Mouse (Mus musculus) left cerebral cortex, postnatal 10 days (tissue): ENCODE measurements around the gene Mapk6. TPM values are rescaled to one million over a fixed set of nuclear protein-coding genes. Genes with fewer than 3 reads are reported as not detected.
"Not testable (repeated sequence)": the region's sequence is repeated elsewhere in the genome, so short reads cannot be mapped to it uniquely, and the experiment has no call there.

Source experiments
- DNase-seq, 2 experiments: peaks; one replicate each; pipeline ENCODE4 v3.0.0; 2021 to 2022; ENCODE audit warnings: low spot score in 2 of 2, mixed read lengths in 1 of 2; ENCODE audit errors: extremely low spot score in 1 of 2
- intact Hi-C: fragments of 180-260 bp; cut with DNase I; formaldehyde crosslinking; loops from one replicate; pipeline ENCODE4 v1.15.1; 2025
- total RNA-seq, 2 experiments: library from RNA; stranded (reverse); gene quantifications; 2 replicates each; pipeline ENCODE4 v1.2.3; 2021

The Mapk6 gene
- 10 to 100 TPM; 86.7 to 89.3 TPM for total RNA-seq

DNA sequence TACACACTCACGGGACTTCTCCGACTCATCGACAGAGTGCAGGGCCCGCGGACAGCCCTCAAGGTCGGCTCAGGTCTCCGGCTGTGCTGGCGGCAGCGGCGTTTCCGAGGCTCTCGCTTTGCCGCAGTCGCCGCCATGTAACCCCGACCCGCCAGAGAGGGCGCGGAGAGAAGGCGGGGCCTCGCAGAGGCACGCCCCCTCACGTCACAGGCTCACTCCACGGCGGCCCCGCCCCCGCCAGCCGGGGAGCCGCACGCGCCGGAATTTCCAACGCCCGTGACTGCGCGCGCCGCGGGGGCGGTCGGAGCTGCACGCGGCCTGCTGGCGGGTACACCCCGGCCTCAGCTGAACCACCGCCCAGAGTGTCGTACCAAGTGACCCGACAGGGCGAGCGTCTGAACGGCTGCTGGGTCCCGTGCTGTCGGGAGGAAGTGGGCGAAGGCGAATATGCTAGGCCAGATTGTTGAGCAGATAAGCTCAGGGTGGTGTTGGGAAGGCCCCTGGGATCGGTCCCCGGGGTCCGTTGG is at the start of gene Mapk6:
Gene Mapk6, minus strand, starts transcription at position 154 of the 527 bp plus-strand sequence.
- peak; percentile 93 to 98 for DNase-seq
- intact Hi-C loops, result no loop called here

GRCm38 (mm10) chr9:75455684-75456083 is 45.9 kb upstream of the Mapk6 start:
- intact Hi-C loops, result no loop called here
- no peak for DNase-seq

DNA sequence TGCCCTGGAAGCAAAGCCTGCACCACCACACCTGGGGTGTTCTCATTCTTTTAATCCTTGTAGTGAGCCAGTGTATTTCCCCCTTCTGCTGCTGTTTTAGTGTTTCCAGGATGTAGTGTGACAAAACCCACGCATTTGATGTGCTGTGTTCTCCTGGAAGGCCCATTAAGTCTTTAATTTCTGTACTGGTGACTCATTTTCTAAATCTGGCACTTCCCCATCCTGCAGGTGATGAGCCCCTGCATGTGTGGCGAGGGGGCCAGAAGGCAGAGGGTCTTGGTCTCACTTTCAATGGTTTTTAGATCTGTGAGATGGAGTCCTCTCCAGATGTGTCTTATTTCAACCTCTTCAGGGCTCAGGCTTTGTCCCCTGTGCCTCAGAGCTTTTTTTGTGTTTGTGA is 44.2 kb upstream of the Mapk6 start:
- no peak for DNase-seq
- intact Hi-C loops, result loop anchor here (5.0 kb wide), 1 partner anchor 133 kb away; no protein-coding TSS in a partner anchor

- DNase-seq, result no peak
- intact Hi-C loops, result loop anchor here (10.0 kb wide), 1 partner anchor 163 kb away; no protein-coding TSS in a partner anchor
These were observed 38.2 kb upstream of the Mapk6 start for GRCm38 (mm10) chr9:75448021-75448420.

GRCm38 (mm10) chr9:75446574-75446973 is 36.8 kb upstream of the Mapk6 start:
- not testable (repeated sequence) for DNase-seq
- intact Hi-C loops, result loop anchor here (10.0 kb wide), 1 partner anchor 162 kb away; no protein-coding TSS in a partner anchor

DNA sequence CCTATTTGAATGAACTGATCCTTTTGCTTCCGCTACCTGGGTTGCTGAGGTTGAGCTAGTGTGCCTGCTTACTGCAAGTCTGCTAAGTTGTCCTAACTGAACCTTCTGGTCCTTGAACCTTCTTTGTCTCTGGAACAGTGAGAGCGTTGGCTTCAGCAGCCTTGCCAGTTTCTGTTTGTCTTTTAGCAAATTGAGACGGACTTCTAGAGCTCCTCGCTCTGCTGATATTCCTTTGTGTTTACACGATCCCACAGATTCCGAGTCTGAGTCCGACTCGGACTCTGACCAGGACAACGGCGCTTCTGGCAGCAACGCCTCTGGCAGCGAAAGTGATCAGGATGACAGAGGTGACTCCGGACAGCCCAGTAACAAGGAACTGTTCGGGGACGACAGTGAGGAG is 35.2 kb upstream of the Mapk6 start:
- DNase-seq, result no peak
- intact Hi-C loops, result loop anchor here (10.0 kb wide), 1 partner anchor 160 kb away; no protein-coding TSS in a partner anchor

DNA sequence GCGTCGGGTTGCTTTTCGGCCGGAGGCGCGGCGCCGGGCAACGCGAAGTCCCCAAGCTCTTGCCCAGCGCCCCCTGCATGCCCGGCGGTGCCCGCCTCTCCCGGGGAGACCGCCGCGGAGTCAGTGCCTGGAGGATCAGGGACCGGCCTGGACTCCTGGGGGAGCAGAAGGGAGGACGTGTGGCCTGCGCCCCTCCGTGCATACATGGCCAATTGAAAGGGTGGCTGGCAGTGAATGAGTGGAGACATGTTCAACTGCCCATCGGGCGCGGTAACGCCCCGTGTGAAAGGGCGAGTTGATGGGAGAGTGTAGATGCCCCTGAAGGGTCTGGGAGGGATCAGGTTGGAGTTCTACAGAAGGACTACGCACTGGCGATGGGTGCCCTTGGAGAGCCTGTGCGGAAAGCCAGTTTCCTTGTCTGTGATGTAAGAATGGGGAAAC is 31.9 kb upstream of the Mapk6 start:
- intact Hi-C loops, result loop anchor here (10.0 kb wide), 1 partner anchor 157 kb away; no protein-coding TSS in a partner anchor
- no peak for DNase-seq

DNA sequence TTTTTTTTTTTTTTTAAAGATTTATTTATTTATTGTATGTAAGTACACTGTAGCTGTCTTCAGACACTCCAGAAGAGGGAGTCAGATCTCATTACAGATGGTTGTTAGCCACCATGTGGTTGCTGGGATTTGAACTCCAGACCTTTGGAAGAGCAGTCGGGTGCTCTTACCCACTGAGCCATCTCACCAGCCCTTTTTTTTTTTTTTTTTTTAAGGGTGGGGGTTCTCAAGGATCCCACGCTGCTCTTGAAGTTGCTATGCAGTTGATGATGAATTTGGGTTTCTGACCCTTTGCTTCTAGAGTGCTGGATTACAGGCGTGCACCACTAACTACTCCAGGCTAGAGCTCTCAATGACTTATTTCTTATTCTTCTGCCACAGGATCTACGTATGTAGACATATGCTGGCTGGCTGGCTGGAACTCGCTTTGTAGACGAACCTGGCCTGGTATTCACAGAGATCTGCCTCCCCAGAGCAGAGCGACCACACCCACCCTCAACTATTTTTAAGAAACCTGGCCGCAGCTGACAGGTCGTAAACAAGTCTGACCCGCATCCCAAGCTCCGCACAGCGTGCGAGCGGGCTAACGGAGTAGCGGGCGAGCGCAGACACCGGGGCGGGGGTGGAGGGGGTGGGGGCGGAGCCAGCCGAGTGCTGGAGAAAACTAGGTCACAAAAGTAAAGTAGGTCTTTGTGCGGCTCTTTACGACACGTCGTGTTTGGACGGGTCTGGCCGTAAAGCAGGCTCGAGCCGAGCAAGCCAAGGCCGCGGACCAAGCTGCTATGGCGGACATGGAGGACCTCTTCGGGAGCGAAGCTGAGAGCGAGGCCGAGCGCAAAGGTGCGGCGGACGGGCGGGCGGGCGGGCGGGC is 31.2 kb upstream of the Mapk6 start, which contains the start of gene Leo1:
Gene Leo1, plus strand, starts transcription at position 729 of the 871 bp plus-strand sequence.
- intact Hi-C loops, result loop anchor here (10.0 kb wide), 1 partner anchor 156 kb away; no protein-coding TSS in a partner anchor
- peak; percentile 90 to 92 for DNase-seq

DNA sequence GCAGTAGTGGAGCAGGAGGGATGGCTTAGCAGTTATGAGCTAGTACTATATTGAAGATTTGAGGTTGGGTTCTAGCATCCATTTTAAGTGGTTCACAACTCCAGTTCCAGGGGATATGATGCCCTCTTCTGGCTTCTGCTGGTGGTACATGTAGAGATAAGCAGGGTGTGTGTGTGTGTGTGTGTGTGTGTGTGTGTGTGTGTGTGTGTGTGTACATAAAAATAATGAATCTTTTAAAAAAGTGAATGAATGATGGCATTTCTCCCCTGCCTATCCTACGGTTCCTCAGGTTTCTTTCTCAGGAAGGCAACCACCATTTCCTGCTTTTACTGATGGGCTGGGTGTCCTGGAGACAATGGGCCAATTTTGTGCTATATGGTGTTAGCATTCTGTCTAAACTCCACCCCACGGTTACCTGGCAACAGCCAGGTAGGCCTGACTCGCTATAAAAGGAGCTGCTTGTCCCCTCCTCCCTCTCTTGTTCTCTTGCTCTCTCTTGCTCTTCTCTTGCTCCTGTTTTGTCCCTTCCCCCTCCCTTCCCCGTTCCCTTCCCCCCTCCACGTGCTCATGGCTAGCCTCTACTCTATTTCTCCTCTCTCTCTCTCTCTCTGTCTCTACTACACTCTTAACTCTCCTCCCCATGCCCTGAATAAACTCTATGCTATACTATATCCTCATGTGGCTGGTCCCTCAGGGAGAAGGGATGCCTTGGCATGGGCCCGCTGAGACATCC is 28.0 kb upstream of the Mapk6 start:
- peak in 1 of 2 experiments; percentile 46 for DNase-seq
- intact Hi-C loops, result loop anchor here (5.0 kb wide), 1 partner anchor 76 kb away; no protein-coding TSS in a partner anchor

DNA sequence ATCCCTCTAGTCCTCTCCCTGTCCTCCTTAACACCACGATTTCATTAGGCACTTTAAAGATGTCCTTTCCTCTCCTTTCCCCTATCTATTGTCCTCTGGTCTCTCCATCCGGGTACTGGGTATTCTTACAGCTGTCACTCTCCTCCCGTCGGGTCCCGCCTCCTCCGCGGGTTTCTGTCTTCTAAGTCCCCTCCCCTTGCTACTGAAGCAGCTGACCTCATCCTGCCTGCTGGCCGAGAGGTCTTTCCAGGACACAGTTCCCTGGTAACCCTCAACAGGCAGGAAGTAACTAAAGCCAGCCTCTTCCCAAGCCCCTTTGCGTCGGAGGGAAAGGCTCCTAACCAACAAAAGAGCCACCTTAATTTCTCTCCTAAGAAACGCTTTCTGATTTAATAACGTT is 26.1 kb upstream of the Mapk6 start:
- peak; percentile 67 to 93 for DNase-seq
- intact Hi-C loops, result loop anchor here (5.0 kb wide), 1 partner anchor 74 kb away; no protein-coding TSS in a partner anchor

DNA sequence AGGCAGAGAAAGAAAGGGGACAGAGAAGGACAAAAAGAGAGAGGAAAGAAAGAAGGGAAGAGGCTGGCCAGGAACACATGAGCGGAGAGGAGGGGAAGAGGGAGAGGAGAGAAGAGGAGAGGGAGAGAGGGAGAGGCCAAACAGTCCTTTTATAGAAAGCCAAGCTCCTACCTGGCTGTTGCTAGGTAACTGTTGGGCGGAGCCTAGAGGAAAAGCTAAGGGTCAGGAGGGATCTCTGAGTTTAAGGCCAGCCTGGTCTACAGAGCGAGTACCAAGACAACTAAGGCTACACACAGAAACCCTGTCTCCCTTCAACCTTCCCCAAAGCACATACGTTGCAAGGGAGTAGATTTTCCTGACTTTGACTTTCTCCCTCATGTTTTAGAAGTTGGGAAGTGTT is 25.5 kb upstream of the Mapk6 start:
- intact Hi-C loops, result loop anchor here (5.0 kb wide), 1 partner anchor 73 kb away; no protein-coding TSS in a partner anchor
- DNase-seq, result no peak

DNA sequence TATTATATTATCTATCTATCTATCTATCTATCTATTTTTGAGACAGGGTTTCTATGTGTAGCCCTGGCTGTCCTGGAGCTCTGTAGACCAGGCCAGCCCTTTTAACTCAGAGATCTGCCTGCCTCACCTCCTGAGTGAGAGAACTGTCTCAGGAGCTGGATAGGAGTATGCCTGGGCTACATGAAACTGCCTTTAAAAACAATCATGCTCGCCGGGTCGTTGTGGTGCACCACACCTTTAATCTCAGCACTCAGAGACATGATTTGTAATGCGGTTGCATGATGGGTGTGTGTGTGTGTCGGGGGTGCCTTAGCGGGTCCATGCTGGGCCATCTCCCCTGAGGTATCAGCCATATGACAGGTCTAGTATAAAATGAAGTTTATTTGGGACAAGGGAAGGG is 25.1 kb upstream of the Mapk6 start:
- DNase-seq, result no peak
- intact Hi-C loops, result loop anchor here (5.0 kb wide), 1 partner anchor 73 kb away; no protein-coding TSS in a partner anchor

GRCm38 (mm10) chr9:75434172-75434793 is 24.5 kb upstream of the Mapk6 start:
- intact Hi-C loops, result no loop called here
- DNase-seq, result peak; percentile 51 to 69

DNA sequence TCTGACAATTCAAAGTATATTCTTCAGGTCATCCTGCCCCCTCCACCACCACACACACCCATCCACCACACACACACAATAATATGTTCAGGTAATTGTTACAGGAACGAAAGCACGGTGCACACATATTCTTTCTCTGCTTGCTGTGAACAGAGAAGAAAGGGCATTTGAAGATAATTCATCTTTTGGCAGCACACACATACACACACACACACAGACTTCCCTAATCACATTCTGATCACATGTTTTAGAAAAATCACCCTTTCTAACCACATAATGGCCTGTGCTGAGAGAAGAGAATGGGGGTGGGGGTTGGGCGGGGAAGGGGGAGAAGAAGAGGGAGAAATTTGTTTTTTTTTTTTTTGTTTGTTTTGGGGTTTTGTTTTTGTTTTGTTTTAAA is 22.9 kb upstream of the Mapk6 start:
- intact Hi-C loops, result no loop called here

GRCm38 (mm10) chr9:75430822-75431621 is 21.2 kb upstream of the Mapk6 start:
- intact Hi-C loops, result no loop called here
- DNase-seq, result peak in 1 of 2 experiments; percentile 38

More for the DNA sequence above, 22.9 kb upstream of the Mapk6 start:
- DNase-seq, result no peak

- DNase-seq, result no peak
- intact Hi-C loops, result no loop called here
These were observed 19.9 kb upstream of the Mapk6 start for GRCm38 (mm10) chr9:75429657-75430056.

DNA sequence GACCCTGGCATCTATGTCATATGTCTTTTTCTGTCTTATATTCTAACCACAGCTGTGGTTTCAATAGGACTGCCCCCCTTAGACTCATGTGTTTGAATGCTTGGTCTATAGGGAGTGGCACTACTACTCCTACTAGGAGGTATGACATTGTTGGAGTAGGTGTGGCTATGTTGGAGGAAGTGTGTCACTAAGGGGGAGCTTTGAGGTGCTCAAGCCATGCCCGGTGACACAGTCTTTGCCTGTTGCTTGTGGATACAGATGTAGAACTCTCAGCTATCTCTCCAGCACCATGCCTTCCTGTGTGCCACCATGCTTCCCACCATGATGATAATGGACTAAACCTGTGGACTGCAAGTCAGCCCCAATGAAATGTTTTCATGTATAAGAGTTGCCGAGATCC is 19.2 kb upstream of the Mapk6 start:
- no peak for DNase-seq
- intact Hi-C loops, result no loop called here

DNA sequence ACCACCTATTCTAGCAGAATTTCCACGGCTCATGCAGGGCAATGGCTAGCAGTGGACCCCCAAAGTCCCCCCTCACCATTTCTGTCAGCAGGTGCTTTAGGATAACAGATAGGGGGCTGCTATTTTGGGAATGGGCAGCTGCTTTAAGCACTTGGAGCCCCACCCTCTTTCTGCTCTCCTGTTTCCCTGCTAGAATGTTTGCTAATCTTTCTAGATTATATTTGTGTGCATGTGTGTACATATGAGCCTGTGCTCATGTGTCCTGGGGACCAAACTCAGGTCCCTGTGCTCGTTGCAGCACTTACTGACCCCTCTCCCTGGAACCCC is 18.4 kb upstream of the Mapk6 start:
- DNase-seq, result no peak
- intact Hi-C loops, result no loop called here
